Mouse (Mus musculus) G1E (cell line): ENCODE results near the gene Bloc1s5. TPM values are rescaled to one million over a fixed set of nuclear protein-coding genes. Genes with fewer than 3 reads are reported as not detected.
"Not testable (repeated sequence)": the region's sequence is repeated elsewhere in the genome, so short reads cannot be mapped to it uniquely, and the experiment has no call there.

Experiments
- ATAC-seq: 2 replicates; pipeline ENCODE4 v1.8.0; 2016; ENCODE audit warnings: mild to moderate bottlenecking; ENCODE audit not compliant: insufficient number of reproducible peaks, poor library complexity, low FRiP score, severe bottlenecking; ENCODE audit errors: extremely low read depth
- DNase-seq: peaks from one replicate; pipeline ENCODE4 v3.0.0; 2012; ENCODE audit warnings: low spot score
- H3K27me3 ChIP-seq: 2 replicates; pipeline ENCODE4 v1.6.1; 2012; ENCODE audit warnings: mild to moderate bottlenecking, low read length, inconsistent platforms; ENCODE audit not compliant: insufficient read depth
- H3K36me3 ChIP-seq: replicated peaks from 2 replicates; pipeline ENCODE3; 2012; ENCODE audit warnings: mild to moderate bottlenecking, inconsistent platforms
- H3K4me1 ChIP-seq: 2 replicates; pipeline ENCODE4 v1.6.1; 2012; ENCODE audit warnings: low read depth, low read length, inconsistent platforms, mixed read lengths; ENCODE audit not compliant: insufficient read depth
- H3K4me3 ChIP-seq: 2 replicates; pipeline ENCODE4 v1.5.1; 2012; ENCODE audit warnings: low read depth, mild to moderate bottlenecking, inconsistent platforms, low read length, moderate library complexity, mixed read lengths
- H3K9me3 ChIP-seq: replicated peaks from 2 replicates; pipeline ENCODE4 v1.6.1; 2012; ENCODE audit warnings: inconsistent platforms
- CTCF ChIP-seq: IDR thresholded peaks from 2 replicates; pipeline ENCODE4 v1.5.1; 2012; ENCODE audit warnings: low read depth, low read length, inconsistent platforms, mixed read lengths
- GATA1 ChIP-seq: IDR thresholded peaks from 2 replicates; pipeline ENCODE4 v1.6.1; 2012; ENCODE audit warnings: borderline replicate concordance, low read length, inconsistent platforms, mixed read lengths
- GATA2 ChIP-seq: IDR thresholded peaks from 2 replicates; pipeline ENCODE4 v1.6.1; 2012; ENCODE audit warnings: low read depth, low read length, inconsistent platforms, borderline replicate concordance
- POLR2AphosphoS5 ChIP-seq: IDR thresholded peaks from 2 replicates; pipeline ENCODE4 v1.6.1; 2012; ENCODE audit warnings: low read depth, low read length, inconsistent platforms; ENCODE audit not compliant: insufficient replicate concordance
- TAL1 ChIP-seq: conservative IDR thresholded peaks from 2 replicates; pipeline ENCODE4 v1.6.1; 2012; ENCODE audit warnings: low read depth, low read length, inconsistent platforms, mixed read lengths
- polyA plus RNA-seq: library from polyadenylated mRNA; stranded (reverse); fragments of >175 nt; gene quantifications from 2 replicates; pipeline ENCODE4 v1.2.3, GENCODE M21; 2012
- total RNA-seq, 2 experiments: library from RNA; stranded (forward) in 1 of 2; stranded (reverse) in 1 of 2; fragments of 200-1000 nt in 1 of 2; fragments of >200 nt in 1 of 2; fragmentation: Nextera tagmentation in 1 of 2; gene quantifications; 2 replicates each; pipeline ENCODE4 v1.2.3; 2014 to 2017

Gene Bloc1s5
- total and polyA plus RNA-seq, 3 experiments: 8.2 to 35.2 (median 17.2) TPM

DNA sequence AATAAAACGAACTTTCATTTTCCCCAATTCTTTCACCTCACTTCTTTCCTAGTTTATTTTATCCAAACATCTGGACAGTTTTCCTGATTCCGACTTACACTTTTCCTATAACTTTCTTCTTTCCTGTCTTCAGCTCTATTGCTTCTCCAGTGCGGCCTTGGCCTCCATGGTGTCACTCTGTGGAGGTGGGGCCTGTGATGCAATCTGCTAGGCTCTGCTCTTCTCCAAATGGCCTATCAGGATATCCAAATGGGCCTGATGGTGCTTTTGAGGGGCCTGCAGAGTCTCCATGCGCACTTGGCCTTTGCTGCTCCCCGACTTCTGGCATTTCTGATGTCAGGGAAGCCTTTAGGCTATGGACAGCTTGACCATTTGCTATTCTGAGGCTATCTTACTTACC, 11.6 kb downstream of the Bloc1s5 start:
- peaks cover 78% of the 10 kb centered on the region for H3K36me3 ChIP-seq
- no peak for ATAC-seq

GRCm38 (mm10) chr13:38618001-38618630, 16.8 kb downstream of the Bloc1s5 start:
- not testable (repeated sequence) for H3K9me3 ChIP-seq, ATAC-seq, H3K27me3 ChIP-seq, H3K4me3 ChIP-seq, DNase-seq
- Histone ChIP-seq H3K4me1 (peaks cover 41% of the 10 kb centered on the region), H3K36me3 (peaks cover 84% of the 10 kb centered on the region)

More for the DNA sequence above, 11.6 kb downstream of the Bloc1s5 start:
- TF ChIP-seq TAL1 (no peak), POLR2AphosphoS5 (no peak), GATA1 (no peak), GATA2 (no peak), CTCF (no peak)
- peaks cover 12% of the 10 kb centered on the region for H3K4me1 ChIP-seq
- H3K27me3 ChIP-seq: no peaks in the 10 kb centered on the region
- no peak overlapping the region for H3K4me3 ChIP-seq
- DNase-seq: no peak
- H3K9me3 ChIP-seq: no peaks in the 10 kb centered on the region

- Histone ChIP-seq H3K4me1 (peaks cover 42% of the 10 kb centered on the region), H3K9me3 (peaks cover 9% of the 10 kb centered on the region)
Observed at GRCm38 (mm10) chr13:38616887-38617286, 18.0 kb downstream of the Bloc1s5 start.

GRCm38 (mm10) chr13:38615656-38616055, 19.3 kb downstream of the Bloc1s5 start:
- TF ChIP-seq GATA2: no peak
- no peak for TF ChIP-seq CTCF
- no peak for TF ChIP-seq POLR2AphosphoS5
- no peak for TF ChIP-seq TAL1
- no peak for TF ChIP-seq GATA1
- H3K36me3 ChIP-seq: peaks cover 91% of the 10 kb centered on the region
- ATAC-seq: no peak
- peaks cover 9% of the 10 kb centered on the region for H3K9me3 ChIP-seq
- no peak overlapping the region for H3K4me3 ChIP-seq
- H3K27me3 ChIP-seq: no peaks in the 10 kb centered on the region
- peaks cover 45% of the 10 kb centered on the region for H3K4me1 ChIP-seq
- DNase-seq: no peak

More at GRCm38 (mm10) chr13:38616887-38617286, 18.0 kb downstream of the Bloc1s5 start:
- Histone ChIP-seq H3K36me3 (peaks cover 86% of the 10 kb centered on the region), H3K27me3 (no peaks in the 10 kb centered on the region), H3K4me3 (no peak overlapping the region)
- TF ChIP-seq POLR2AphosphoS5 (no peak), TAL1 (no peak), CTCF (no peak), GATA1 (no peak), GATA2 (no peak)
- DNase-seq: no peak
- no peak for ATAC-seq

GRCm38 (mm10) chr13:38614298-38614697, 20.6 kb downstream of the Bloc1s5 start:
- peaks cover 9% of the 10 kb centered on the region for H3K9me3 ChIP-seq
- DNase-seq (no peak), ATAC-seq (no peak)
- TF ChIP-seq GATA1: no peak
- no peak for TF ChIP-seq POLR2AphosphoS5
- TF ChIP-seq TAL1: no peak
- TF ChIP-seq GATA2: no peak
- no peak for TF ChIP-seq CTCF
- H3K36me3 ChIP-seq: peaks cover 96% of the 10 kb centered on the region
- no peaks in the 10 kb centered on the region for H3K27me3 ChIP-seq
- H3K4me3 ChIP-seq: no peak overlapping the region
- peaks cover 46% of the 10 kb centered on the region for H3K4me1 ChIP-seq

GRCm38 (mm10) chr13:38613583-38613982, 21.3 kb downstream of the Bloc1s5 start:
- peaks cover 46% of the 10 kb centered on the region for H3K4me1 ChIP-seq
- peaks cover 97% of the 10 kb centered on the region for H3K36me3 ChIP-seq
- peaks cover 9% of the 10 kb centered on the region for H3K9me3 ChIP-seq
- H3K27me3 ChIP-seq: no peaks in the 10 kb centered on the region
- TF ChIP-seq GATA2 (no peak), GATA1 (no peak), CTCF (no peak)
- ATAC-seq (peak; percentile 28), DNase-seq (no peak)
- no peak overlapping the region; the same call in 1 of the 2 replicates for H3K4me3 ChIP-seq

- H3K4me1 ChIP-seq: peaks cover 41% of the 10 kb centered on the region
- no peaks in the 10 kb centered on the region for H3K27me3 ChIP-seq
- ATAC-seq (no peak), DNase-seq (no peak)
- H3K36me3 ChIP-seq: peaks cover 96% of the 10 kb centered on the region
- no peak for TF ChIP-seq GATA1
- no peak for TF ChIP-seq CTCF
- no peak for TF ChIP-seq TAL1
- no peak for TF ChIP-seq GATA2
- TF ChIP-seq POLR2AphosphoS5: no peak
- no peak overlapping the region for H3K4me3 ChIP-seq
- peaks cover 9% of the 10 kb centered on the region for H3K9me3 ChIP-seq
Observed at GRCm38 (mm10) chr13:38612608-38613007, 22.3 kb downstream of the Bloc1s5 start.
